Mouse (Mus musculus): ENCODE data around the gene Rps15.
A peak's percentile ranks its signal among the peaks of the same experiment; 100 is the strongest.

Gene Rps15

GRCm38 (mm10) chr10:80288657-80289056 is 3.6 kb upstream of the Rps15 start:
- DNase-seq (ENCODE audit: low spot score) = no peak

GRCm38 (mm10) chr10:80293325-80293724 is 1.1 kb downstream of the Rps15 start:
- no peak for DNase-seq (ENCODE audit: low spot score)

- no peak for DNase-seq (ENCODE audit: low spot score)
These were observed 2.1 kb downstream of the Rps15 start for GRCm38 (mm10) chr10:80294311-80294710.

- no peak for DNase-seq (ENCODE audit: low spot score)
These were observed 2.6 kb downstream of the Rps15 start for GRCm38 (mm10) chr10:80294788-80295303.

- DNase-seq (ENCODE audit: low spot score) = peak; percentile 39
These were observed 3.6 kb downstream of the Rps15 start, which contains the start of gene Apc2 for GRCm38 (mm10) chr10:80295618-80296425. Gene Apc2 (plus strand): TSS chr10:80295977.

GRCm38 (mm10) chr10:80296824-80297223 is 4.6 kb downstream of the Rps15 start:
- DNase-seq (ENCODE audit: low spot score) = no peak

- DNase-seq (ENCODE audit: low spot score) = no peak
These were observed 5.4 kb downstream of the Rps15 start for GRCm38 (mm10) chr10:80297526-80298133.

GRCm38 (mm10) chr10:80298571-80299281 is 6.5 kb downstream of the Rps15 start:
- no peak for DNase-seq (ENCODE audit: low spot score)

GRCm38 (mm10) chr10:80299301-80299700 is 7.0 kb downstream of the Rps15 start:
- no peak for DNase-seq (ENCODE audit: low spot score)

- no peak for DNase-seq (ENCODE audit: low spot score)
These were observed 7.6 kb downstream of the Rps15 start for GRCm38 (mm10) chr10:80299824-80300223.

GRCm38 (mm10) chr10:80300672-80301181 is 8.5 kb downstream of the Rps15 start:
- DNase-seq (ENCODE audit: low spot score) = no peak

- DNase-seq (ENCODE audit: low spot score) = no peak
These were observed 9.2 kb downstream of the Rps15 start for GRCm38 (mm10) chr10:80301256-80302081.

GRCm38 (mm10) chr10:80302082-80302355 is 9.8 kb downstream of the Rps15 start:
- no peak for DNase-seq (ENCODE audit: low spot score)

GRCm38 (mm10) chr10:80302471-80302881 is 10.2 kb downstream of the Rps15 start:
- peak; percentile 44 for DNase-seq (ENCODE audit: low spot score)

- no peak for DNase-seq (ENCODE audit: low spot score)
These were observed 12.2 kb downstream of the Rps15 start for GRCm38 (mm10) chr10:80304458-80304857.

GRCm38 (mm10) chr10:80304862-80305261 is 12.6 kb downstream of the Rps15 start:
- DNase-seq (ENCODE audit: low spot score) = no peak

- no peak for DNase-seq (ENCODE audit: low spot score)
These were observed 19.3 kb downstream of the Rps15 start for GRCm38 (mm10) chr10:80311560-80311959.

- no peak for DNase-seq (ENCODE audit: low spot score)
These were observed 20.6 kb downstream of the Rps15 start for GRCm38 (mm10) chr10:80312586-80313504.

GRCm38 (mm10) chr10:80313627-80314201 is 21.5 kb downstream of the Rps15 start:
- no peak for DNase-seq (ENCODE audit: low spot score)

- no peak for DNase-seq (ENCODE audit: low spot score)
These were observed 22.3 kb downstream of the Rps15 start for GRCm38 (mm10) chr10:80314494-80315001.
